Mouse (Mus musculus) hindbrain, postnatal 0 days (tissue): ENCODE results near the gene Flvcr1. TPM values are rescaled to one million over a fixed set of nuclear protein-coding genes. Genes with fewer than 3 reads are reported as not detected.

Experiments used
- ATAC-seq: fragments of 200-750 bp; cut with Nextera tagmentation; 2 replicates; pipeline ENCODE4 v1.8.0; 2017; ENCODE audit warnings: mild to moderate bottlenecking, moderate TSS enrichment, moderate library complexity
- DNase-seq: peaks from one replicate; pipeline ENCODE4 v3.0.0-alpha.2; 2015; ENCODE audit warnings: low spot score
- H3K27ac ChIP-seq: fragments of 300-500 bp; sonication (generic); 2 replicates; pipeline ENCODE4 v1.5.1; 2014; ENCODE audit warnings: mild to moderate bottlenecking
- H3K27me3 ChIP-seq: fragments of 300-500 bp; sonication (generic); 2 replicates; pipeline ENCODE4 v1.6.1; 2014; ENCODE audit warnings: low read length, mixed read lengths; ENCODE audit not compliant: insufficient read depth
- H3K36me3 ChIP-seq: fragments of 300-500 bp; sonication (generic); 2 replicates; pipeline ENCODE4 v1.6.1; 2014; ENCODE audit warnings: low read length, mixed read lengths; ENCODE audit not compliant: insufficient read depth
- H3K4me1 ChIP-seq: fragments of 300-500 bp; sonication (generic); 2 replicates; pipeline ENCODE4 v1.6.1; 2014; ENCODE audit warnings: antibody characterized with exemption, low read length, mixed read lengths; ENCODE audit not compliant: insufficient read depth
- H3K4me2 ChIP-seq: fragments of 300-500 bp; sonication (generic); 2 replicates; pipeline ENCODE4 v1.6.1; 2014; ENCODE audit warnings: low read depth, mild to moderate bottlenecking, low read length, moderate library complexity, mixed read lengths
- H3K4me3 ChIP-seq: fragments of 300-500 bp; sonication (generic); 2 replicates; pipeline ENCODE4 v1.5.1; 2014; ENCODE audit warnings: low read length
- H3K9ac ChIP-seq: fragments of 300-500 bp; sonication (generic); replicated peaks from 2 replicates; pipeline ENCODE4 v1.6.1; 2014; ENCODE audit warnings: mild to moderate bottlenecking, low read length, moderate library complexity, mixed read lengths
- H3K9me3 ChIP-seq: fragments of 300-500 bp; sonication (generic); 2 replicates; pipeline ENCODE4 v1.6.1; 2016; ENCODE audit warnings: low read length, mixed read lengths
- CTCF ChIP-seq: IDR thresholded peaks from 2 replicates; pipeline ENCODE4 v1.5.1; 2016; ENCODE audit warnings: antibody characterized with exemption, control low read depth, low read depth
- whole genome bisulfite sequencing: fragments of 180-500 bp; shearing (Covaris S2); extraction: QIAGEN DNeasy Blood & Tissue Kit; methylation state at CpG from one replicate; pipeline ENCODE4 v1.1.7; 2014; 5-methylcytosine and 5-hydroxymethylcytosine counted together
- polyA plus RNA-seq: library from polyadenylated mRNA; unstranded; fragments of >200 nt; fragmentation: Nextera tagmentation; extraction: Ambion mirVana; gene quantifications from 2 replicates; pipeline ENCODE4 v1.2.1, GENCODE M21; 2015
- total RNA-seq: library from RNA; depleted of rRNA; stranded (reverse); fragments of >200 nt; gene quantifications from 2 replicates; pipeline ENCODE4 v1.2.3, GENCODE M21; 2014; rRNA removed

The Flvcr1 gene
- total and polyA plus RNA-seq, 2 experiments from 2014 or later: 7.3 to 44.9 TPM

DNA sequence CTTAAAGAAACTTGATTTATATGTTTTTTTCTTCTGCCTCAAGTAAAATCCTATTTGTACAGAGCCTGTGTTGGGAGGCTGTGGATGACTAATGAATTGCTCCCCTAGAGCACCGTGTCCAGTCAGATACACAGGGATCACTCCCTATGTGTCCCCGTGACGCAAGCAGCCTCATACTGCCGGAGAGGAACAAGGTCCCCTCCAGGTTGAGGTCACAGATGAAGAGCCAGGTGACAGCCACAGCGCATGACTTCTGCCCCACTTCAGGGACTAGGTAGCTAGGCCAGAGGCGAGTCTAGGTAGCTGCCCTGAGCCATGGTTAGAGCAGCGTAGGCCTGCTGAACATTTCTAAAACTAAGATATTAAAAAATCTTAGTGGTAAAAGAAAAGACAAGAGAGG, 57.9 kb downstream of the Flvcr1 start:
- Histone ChIP-seq H3K36me3 (peaks cover 16% of the 10 kb centered on the region; the same call in 1 of the 2 replicates), H3K27ac (no peak overlapping the region), H3K4me3 (no peak overlapping the region), H3K4me2 (no peak overlapping the region), H3K4me1 (peaks cover 6% of the 10 kb centered on the region; the same call in 1 of the 2 replicates), H3K9ac (no peak overlapping the region), H3K27me3 (no peaks in the 10 kb centered on the region), H3K9me3 (no peaks in the 10 kb centered on the region)
- WGBS: 92% methylated on average over 7 of the region's 7 CpGs
- DNase-seq: no peak
- TF ChIP-seq CTCF: no peak
- ATAC-seq: no peak

DNA sequence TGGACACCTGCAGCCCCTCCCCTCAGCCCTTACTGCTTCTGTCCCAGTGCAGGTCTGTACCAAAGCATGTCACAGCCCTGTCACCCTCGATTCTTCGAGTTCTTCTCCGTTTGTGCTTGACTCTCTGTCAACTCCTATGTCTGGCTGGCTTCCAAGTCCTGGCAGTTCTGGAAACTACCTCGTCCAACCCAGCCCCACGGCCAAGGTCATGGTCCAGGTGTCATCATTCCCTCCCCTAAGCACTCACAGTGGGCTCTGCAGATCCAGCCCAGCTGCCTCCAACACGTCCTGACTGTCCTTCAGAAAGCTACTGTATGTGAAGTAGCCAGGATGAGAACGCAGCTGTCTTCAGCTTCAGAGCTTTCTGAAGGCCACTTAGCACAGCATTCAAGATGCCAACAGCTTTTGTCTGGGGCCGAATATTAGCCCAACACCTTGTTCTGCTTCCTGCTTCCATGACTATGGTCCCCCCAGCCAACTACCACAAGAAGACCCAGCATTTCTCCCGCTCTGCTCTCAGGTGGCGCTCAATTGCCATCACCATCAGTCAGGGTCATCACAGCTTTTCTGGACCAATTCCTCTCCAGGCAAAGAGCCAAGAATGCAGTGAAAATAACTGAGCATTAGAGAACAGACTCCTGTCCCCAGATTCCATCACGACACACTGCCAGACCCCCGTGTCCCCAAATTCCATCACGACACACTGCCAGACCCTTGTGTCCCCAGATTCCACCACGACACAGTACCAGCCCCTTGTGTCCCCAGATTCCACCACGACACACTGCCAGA, 60.8 kb downstream of the Flvcr1 start:
- no peak for ATAC-seq
- H3K4me1 ChIP-seq: no peaks in the 10 kb centered on the region
- TF ChIP-seq CTCF: no peak
- H3K4me2 ChIP-seq: no peak overlapping the region
- no peak overlapping the region for H3K4me3 ChIP-seq
- H3K36me3 ChIP-seq: peaks cover 22% of the 10 kb centered on the region
- 74% methylated on average over 15 of the region's 15 CpGs for WGBS
- H3K27ac ChIP-seq: no peak overlapping the region
- peak; percentile 47 for DNase-seq
- H3K9me3 ChIP-seq: no peaks in the 10 kb centered on the region
- no peak overlapping the region for H3K9ac ChIP-seq
- H3K27me3 ChIP-seq: no peaks in the 10 kb centered on the region

DNA sequence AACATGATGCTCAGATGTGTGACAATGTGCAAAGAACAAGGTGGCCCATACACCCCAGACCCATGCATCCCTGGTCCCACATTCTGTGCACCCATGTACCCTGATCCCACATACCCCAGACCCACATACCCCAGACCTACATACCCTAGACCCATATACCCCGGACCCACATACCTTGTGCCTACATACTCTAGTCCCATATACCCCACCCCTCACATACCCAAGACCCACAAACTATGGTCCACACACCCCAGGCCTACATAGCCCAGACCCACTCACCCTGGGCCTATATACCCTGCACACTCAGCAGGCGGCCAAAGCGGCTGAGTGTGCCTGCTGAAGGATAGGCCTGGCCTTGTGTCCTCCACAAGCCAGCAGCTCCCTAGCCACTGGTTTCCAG, 63.2 kb downstream of the Flvcr1 start:
- no peaks in the 10 kb centered on the region for H3K4me1 ChIP-seq
- H3K9me3 ChIP-seq: no peaks in the 10 kb centered on the region
- WGBS: 89% methylated on average over 3 of the region's 3 CpGs
- H3K9ac ChIP-seq: no peak overlapping the region
- TF ChIP-seq CTCF: no peak
- H3K4me3 ChIP-seq: no peak overlapping the region
- peaks cover 35% of the 10 kb centered on the region for H3K36me3 ChIP-seq
- no peak; the same call in 1 of the 2 replicates for ATAC-seq
- no peak for DNase-seq
- H3K4me2 ChIP-seq: no peak overlapping the region
- no peak overlapping the region for H3K27ac ChIP-seq
- no peaks in the 10 kb centered on the region for H3K27me3 ChIP-seq

DNA sequence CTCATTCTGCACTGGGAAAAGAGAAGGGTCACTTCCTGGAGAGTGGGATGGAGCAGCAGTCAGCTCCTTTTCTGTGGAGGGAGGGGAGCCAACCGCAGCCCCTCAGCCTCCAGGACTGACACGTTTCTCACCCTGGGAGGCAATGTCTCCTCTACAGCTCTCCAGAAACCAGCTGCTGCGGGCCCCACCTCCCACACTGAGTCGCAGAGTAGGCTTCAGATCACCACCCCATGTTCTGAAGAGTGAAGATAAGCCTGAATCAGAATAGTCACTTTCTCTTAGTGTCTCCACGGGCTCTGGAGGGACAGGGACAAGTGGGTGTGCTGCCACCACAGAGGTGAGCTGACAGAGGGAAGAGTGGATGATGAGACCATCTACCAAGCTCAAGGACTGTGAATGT, 67.1 kb downstream of the Flvcr1 start:
- ATAC-seq (no peak), DNase-seq (no peak)
- H3K27ac ChIP-seq: no peak overlapping the region
- H3K4me3 ChIP-seq: no peak overlapping the region
- WGBS: 85% methylated on average over 5 of the region's 5 CpGs
- no peaks in the 10 kb centered on the region for H3K4me1 ChIP-seq
- peaks cover 36% of the 10 kb centered on the region for H3K36me3 ChIP-seq
- no peak overlapping the region for H3K9ac ChIP-seq
- no peak for TF ChIP-seq CTCF
- no peaks in the 10 kb centered on the region for H3K27me3 ChIP-seq
- no peaks in the 10 kb centered on the region for H3K9me3 ChIP-seq
- no peak overlapping the region for H3K4me2 ChIP-seq

Other genes with a start within 250 kb of the Flvcr1 start
- gene Rps6kc1, start 114.4 kb downstream of the Flvcr1 start, total RNA-seq: 35.9 and 40.8 TPM in 2 replicates
- 19.6 and 21.0 TPM in 2 replicates for gene Rps6kc1, start 114.4 kb downstream of the Flvcr1 start, polyA plus RNA-seq
- 25.3 and 28.4 TPM in 2 replicates for gene Angel2, start 101.0 kb downstream of the Flvcr1 start, total RNA-seq
- gene Angel2, start 101.0 kb downstream of the Flvcr1 start, polyA plus RNA-seq: 39.4 and 40.2 TPM in 2 replicates
- 38.5 and 40.9 TPM in 2 replicates for gene Vash2, start 46.9 kb downstream of the Flvcr1 start, total RNA-seq
- 46.6 and 47.4 TPM in 2 replicates for gene Vash2, start 46.9 kb downstream of the Flvcr1 start, polyA plus RNA-seq
- gene Spata45, start 10.5 kb upstream of the Flvcr1 start, total RNA-seq: not detected in 2 replicates
- not detected in 2 replicates for gene Spata45, start 10.5 kb upstream of the Flvcr1 start, polyA plus RNA-seq
- gene Tatdn3, start 36.8 kb upstream of the Flvcr1 start, total RNA-seq: 9.1 and 14.8 TPM in 2 replicates
- 15.6 and 18.0 TPM in 2 replicates for gene Tatdn3, start 36.8 kb upstream of the Flvcr1 start, polyA plus RNA-seq
- 1.2 and 2.7 TPM in 2 replicates for gene Nsl1, start 36.9 kb upstream of the Flvcr1 start, total RNA-seq
- gene Nsl1, start 36.9 kb upstream of the Flvcr1 start, polyA plus RNA-seq: 3.2 and 4.4 TPM in 2 replicates
- gene Batf3, start 71.7 kb upstream of the Flvcr1 start, total RNA-seq: 1.0 and 4.7 TPM in 2 replicates
- 4.0 and 4.1 TPM in 2 replicates for gene Batf3, start 71.7 kb upstream of the Flvcr1 start, polyA plus RNA-seq
- not detected in 2 replicates for gene Fam71a, start 138.7 kb upstream of the Flvcr1 start, total RNA-seq
- not detected in 2 replicates for gene Fam71a, start 138.7 kb upstream of the Flvcr1 start, polyA plus RNA-seq
- 1.6 and 1.8 TPM in 2 replicates for gene Atf3, start 191.9 kb upstream of the Flvcr1 start, total RNA-seq
- gene Atf3, start 191.9 kb upstream of the Flvcr1 start, polyA plus RNA-seq: 1.7 and 1.8 TPM in 2 replicates